Mouse (Mus musculus) CD4-positive, CD25-positive, alpha-beta regulatory T cell, adult 4 months (primary cell): ENCODE results near the gene Oit1. TPM values are rescaled to one million over a fixed set of nuclear protein-coding genes. Genes with fewer than 3 reads are reported as not detected.

ENCODE experiments used
- ATAC-seq: one replicate; pipeline ENCODE4 v1.8.0; 2017
- polyA plus RNA-seq, 2 experiments: library from polyadenylated mRNA; unstranded; fragments of 100-300 nt; shearing (Covaris generic); gene quantifications; one replicate each; pipeline ENCODE4 v1.2.1; 2017

Gene Oit1
- not detected for polyA plus RNA-seq

DNA sequence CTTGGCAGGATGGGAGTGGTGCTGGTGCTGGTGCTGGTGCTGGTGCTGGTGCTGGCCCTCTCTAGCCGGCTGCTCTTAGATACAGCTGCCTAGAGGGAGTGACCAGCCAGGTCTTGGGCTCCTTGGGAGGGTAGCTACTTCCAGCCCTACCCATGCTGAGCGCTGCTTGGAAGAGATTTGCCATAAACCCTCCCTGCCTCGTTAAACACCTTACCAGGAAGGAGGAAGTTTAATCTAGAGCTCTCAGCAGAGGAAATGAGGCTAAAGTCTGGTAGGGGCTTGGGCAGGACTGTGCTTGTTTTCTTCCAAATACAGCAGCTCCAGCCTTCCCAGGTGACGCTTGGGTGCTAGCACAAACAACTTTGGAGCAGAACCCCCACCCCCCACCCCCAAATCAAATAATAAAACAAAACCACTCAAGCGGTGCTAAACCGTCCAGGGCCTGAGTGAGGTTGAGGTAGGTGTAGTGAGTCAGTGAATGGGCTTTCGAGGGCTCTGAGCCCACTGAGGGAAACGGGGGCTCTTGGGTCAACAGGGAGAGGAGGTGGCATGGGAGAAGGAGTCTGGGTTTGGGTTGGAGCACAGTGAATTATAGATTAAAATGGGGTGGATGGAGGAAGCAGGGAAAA, at the start of gene Oit1:
Gene Oit1, minus strand, starts transcription at position 70 of the 629 bp plus-strand sequence.
- no peak for ATAC-seq

DNA sequence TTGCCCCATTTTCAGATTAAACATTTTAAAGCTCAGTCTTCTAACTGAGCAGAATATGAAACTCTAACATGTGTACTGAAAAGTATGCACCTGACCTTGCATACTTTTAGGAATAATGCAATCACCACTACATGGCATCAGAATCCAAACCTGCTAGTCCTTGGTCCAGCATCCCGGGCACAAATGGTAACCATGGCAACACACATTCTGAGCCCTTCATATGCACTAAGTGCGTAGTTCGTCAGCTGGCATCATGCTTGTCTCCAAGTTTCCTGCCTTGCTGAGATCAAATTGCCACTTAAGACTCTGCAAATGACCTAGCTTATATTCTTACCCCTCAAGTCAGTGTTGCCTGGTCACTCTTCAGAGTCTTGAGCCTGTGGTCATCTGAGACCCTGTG, 44.3 kb upstream of the Oit1 start:
- no peak for ATAC-seq

DNA sequence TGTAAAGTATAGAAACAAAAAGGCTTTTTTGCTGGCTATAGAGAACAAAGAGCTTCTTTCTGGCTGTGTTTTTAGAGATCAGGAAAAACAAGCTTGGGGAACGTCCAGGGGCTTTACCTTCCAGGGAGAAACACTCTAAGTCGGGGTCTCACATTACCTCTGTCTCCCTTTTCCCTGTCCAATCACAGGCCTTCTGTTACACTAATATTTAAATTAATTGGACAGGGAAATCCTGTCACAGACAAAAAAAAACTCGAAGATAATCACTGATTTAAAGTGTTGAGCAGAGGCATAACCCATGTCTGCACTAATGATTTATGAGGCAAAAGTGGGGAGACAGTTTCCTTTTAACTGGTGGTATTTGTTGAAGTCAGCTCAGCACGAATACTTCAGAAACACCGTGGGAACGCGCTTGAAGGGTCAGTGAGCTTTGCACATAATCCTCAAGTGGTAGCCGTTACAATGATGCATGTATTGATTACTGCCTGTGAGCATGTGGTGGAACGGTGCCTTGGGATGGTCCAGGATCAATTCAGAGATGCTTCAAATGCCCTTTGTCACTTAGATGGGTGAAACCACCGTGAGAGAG, 42.7 kb upstream of the Oit1 start:
- no peak for ATAC-seq

DNA sequence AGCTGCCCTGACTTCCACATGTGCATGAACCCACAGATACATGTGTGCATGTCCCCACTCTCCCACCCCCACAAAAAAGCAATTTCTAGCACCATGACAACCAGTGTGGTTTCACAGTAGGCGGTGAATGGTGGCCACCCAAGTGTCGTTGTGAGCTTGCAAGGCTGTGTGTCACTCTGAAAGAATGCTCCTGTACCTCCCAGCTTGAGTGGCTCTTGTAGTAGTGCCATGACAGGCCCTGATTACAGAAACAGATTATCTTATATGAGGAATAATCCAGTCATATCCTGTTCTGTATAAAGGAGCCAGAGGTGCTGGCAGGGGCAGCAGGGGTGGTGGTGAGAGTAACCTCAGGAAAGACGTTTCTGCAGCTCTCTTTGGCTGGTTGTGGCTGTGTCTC, 40.1 kb upstream of the Oit1 start:
- no peak for ATAC-seq

DNA sequence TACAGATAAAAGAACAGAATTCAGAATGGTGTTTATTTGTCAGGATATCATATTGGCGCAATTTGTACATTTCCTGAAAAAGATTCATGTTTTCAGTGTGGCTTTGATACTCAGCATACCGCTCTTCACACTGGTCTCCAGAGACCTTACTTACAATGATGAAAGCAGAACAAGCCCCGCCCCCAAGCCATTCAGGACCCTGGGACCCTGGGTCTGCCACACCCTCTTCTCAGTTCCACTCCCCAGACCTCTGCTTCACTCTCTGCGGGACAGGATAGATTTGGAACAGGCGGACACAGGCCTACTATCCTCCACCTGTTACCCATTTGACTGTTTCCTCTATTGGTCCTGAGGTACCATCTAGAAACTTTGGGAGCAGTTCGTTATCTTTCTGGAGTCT, 27.4 kb upstream of the Oit1 start:
- ATAC-seq = no peak

DNA sequence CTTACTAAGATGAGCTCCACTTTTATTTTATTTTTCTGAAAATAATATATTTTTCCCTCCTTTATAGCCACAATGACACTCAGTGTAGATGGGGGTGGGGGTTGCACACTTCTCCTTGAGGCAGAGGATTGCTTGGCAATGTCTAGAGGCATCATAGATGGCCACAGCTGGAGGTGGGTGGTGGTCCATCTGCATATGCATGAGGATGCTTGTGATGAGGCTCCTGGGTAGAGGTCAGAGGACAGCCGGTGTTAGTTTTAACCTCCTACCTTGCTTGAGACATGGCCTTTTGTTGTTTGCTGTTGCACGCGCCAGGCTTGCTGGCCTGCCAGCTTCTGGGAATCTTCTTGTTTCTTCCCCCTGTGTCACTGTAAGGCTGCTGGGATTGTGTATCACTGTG, 24.8 kb upstream of the Oit1 start:
- no peak for ATAC-seq

DNA sequence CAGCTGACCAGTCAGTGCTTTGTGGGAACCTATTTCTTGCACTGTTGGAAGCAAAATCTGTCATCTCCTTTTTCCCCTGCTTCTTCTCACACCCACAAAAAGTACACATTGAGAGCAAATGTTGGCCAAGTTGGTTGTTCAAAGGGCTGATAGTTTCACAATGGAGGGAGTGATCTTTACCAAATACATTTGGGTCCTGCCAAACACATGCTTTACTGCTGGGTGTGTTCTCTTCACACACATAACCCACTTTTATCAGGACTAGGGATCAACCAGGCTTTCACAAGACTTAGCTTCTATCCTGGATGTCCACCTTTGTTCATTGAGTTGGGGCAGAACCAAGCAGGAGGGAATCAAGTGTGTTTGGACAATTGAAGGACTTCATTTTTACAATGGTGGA, 20.0 kb upstream of the Oit1 start:
- no peak for ATAC-seq

DNA sequence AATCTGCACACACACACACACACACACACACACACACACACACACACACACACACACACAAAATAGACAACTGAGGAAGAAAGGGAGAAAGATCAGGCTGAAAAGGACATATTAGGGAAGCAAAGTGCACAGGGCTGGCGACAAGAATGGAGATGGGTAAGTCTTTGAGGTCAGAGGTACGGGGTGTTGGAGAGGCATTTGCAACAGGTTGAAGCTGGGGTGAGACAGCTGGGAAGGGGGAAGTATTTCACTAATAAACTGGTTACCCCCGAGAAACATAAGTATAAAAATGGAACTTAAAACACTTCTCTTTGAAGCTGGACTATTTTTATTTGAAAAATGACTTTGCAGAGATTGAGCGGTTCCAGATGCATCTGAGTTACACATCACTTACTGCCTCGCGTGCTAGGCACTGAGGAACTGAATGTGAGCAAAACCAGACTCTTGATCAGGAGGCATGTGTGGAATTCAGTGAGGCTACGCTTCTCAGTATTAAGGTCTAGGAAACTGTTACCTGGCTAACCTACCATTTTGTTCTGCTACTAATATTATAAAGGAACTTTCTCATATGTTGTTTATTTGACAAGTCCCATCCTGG, 17.2 kb upstream of the Oit1 start:
- ATAC-seq = no peak

DNA sequence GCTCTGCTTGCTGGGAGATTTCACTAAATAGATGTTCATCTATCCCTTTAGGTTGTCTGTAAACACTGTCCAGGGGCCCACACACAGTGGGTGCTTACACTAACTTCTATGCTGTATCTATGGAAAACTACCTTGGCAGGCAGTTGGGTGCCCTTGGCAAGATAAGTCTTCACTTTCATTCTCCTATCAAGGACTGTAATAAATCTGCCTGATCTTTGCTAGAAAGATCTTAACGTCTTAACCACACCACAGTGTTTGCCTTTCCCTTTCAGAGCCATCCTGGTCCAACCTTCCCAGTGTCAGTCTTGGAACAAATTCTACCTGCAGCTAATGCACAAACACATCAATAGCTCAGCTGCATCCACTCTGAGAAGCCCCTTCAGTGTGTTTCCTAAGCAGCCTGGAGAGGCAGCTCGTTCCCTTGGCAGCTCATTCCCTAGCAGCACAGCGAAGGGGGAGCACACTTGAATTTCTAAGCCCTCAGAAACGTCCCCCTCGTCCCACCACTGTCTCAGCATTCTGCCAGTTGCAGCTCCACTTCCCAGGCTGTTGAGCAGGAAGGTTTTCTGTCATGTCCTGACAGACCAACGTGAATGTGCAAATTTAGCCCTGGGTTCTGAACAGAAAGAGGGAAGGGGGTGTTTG, 13.7 kb upstream of the Oit1 start:
- ATAC-seq = no peak

DNA sequence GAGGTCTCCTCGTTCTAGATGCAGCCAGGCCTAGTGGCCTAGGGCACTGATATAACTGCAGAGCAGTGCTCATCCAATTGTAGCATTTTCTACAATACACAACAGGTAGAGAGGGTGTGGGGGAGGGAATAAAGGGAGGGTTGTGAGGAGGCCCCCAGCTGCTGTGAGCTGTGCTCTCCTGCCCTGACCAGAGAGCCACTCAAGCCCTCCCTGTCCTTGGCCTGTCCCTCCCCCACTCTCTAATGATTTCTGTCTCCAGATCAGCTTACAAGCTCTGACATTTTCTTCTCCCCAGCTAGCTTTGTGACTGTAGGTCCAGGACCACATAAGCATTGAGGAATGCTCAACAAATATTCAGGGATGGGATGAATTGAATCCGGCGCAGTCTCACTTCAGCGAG, 9.2 kb downstream of the Oit1 start:
- no peak for ATAC-seq

DNA sequence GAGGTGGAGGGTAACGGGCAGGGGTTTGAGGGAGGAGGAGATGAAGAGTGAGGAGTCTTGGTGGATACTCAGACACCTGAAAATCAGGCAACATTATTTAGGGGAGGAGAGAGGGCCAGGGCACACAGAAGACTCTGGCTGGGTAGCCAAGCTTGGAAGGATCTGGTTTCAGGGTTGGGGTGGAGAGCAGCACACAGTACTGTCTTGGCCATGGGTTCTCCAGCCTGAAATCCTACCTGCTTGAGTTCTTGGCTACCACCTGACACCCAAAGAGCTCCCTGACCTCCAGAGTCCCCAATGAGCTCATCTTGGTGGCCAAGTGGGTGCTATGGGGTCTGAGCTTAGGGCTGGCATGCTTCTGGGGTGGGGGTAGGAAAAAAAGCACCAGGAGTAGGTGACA, 9.7 kb downstream of the Oit1 start:
- no peak for ATAC-seq

DNA sequence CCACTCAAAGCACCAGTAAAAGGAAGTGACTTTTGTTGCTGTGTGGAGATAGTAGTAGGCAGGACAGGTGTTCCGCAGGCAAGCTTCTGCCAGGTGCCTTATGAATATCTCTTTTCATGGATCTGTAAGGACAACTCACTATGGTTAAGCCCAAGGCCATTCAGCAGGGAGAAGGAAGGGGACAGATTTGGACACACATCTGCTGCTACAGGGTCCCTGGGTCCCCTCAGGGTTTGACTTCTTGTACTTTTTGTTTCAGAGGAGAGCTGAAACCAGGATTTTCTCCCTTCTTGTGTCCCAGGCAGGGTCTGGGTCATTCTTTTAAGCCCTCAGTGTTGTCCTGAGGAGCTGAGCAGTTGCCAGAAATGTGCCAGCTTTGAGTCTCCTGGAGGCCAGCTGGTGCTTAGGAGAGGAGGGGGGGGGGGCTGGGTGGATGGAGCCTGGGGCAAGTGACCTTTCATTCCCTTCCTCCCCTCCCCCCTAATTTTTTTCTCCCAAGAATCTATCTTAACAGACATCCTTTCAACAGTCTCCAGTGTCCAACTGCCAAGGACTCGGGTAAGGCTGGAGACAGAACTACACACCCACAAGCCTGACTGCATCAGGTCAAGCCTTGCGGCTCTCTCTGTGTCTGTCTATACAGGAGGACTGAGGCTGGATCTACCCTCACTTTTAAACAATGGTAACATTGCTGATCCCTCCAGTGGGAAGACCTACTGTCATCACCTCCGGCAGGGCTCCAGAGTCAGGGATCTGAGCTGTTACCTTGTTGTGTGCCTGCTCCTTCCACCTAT, 10.6 kb downstream of the Oit1 start:
- ATAC-seq = no peak

DNA sequence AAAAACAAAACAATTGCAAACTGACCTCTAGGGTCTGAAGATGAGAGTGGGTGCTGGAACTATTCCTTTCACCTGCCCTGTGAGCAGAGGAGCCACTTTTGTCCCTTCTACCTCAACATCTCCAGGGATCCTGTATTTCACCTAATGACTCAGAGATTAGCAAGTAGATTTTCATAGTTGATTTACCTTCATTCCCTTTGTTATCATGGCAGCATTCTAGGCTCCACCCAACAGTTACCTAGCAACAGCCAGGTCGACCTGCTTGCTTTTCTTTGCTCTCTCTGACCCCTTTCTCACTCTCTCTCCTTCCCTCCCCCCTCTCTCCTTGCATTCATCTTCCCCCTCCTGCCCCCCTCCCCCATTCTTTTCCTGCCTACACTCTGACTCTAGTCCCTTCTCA, 11.4 kb downstream of the Oit1 start:
- ATAC-seq = no peak

DNA sequence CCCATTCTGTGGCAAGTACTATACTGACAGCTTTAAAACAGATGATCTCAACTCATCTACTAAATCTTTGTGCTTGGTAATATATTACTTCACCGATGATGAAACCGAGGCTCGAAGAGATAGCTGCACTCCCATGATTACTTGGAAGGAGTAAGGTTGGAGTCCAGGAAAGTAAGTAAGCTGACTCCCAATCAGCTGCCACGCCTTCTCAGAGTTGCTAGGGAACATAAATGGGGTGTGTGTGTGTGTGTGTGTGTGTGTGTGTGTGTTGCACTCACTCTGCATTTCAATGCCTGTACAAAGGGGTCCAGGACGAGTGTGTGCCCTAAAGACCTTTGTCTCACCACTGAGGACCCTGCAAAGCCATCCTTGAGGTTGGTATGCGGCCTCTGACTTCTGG, 12.7 kb downstream of the Oit1 start:
- no peak for ATAC-seq

DNA sequence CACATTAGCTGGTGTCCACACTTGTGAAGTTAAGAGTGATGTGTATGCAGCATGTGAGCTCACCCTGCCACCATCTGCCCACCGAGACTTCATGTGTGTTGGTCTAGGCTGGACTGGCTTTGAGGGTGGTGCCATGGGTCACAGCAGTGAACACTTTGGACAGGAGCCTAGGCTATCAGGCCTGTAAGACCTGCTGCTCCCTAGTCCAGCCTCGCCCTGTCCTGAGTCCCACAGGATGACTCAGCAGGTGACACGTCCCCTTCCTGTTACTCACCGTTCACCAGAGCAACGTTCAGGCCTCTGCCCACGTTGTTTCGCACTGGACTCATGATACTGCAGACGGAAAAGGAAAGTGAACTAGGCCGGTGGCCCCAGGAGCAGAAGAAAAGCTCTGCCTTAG, 21.7 kb downstream of the Oit1 start:
- ATAC-seq = no peak

DNA sequence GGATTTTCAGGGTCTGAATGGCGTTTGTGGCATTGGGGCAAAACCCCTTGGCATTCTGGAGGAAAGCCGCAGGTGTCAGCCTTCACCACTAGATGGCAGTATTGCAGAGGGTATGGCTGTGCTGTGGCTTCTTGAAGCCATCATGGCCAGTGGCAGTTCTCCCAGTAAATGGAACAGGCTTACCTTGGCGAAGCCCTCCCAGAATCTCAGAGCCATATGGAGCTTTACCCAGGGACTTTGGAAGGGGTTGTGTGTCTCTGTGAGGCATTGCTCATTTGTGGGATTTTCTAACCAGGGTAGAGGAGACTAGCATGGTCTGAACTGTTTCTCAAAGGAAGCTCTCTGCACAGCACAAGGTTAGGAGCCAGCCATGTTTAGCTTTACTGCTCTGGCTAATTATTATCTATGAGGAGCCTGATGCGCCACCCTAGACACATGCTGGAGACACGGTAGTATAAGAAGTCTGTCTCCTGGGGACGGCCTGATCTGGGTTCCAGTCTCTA, 22.5 kb downstream of the Oit1 start:
- peak; percentile 51 for ATAC-seq

DNA sequence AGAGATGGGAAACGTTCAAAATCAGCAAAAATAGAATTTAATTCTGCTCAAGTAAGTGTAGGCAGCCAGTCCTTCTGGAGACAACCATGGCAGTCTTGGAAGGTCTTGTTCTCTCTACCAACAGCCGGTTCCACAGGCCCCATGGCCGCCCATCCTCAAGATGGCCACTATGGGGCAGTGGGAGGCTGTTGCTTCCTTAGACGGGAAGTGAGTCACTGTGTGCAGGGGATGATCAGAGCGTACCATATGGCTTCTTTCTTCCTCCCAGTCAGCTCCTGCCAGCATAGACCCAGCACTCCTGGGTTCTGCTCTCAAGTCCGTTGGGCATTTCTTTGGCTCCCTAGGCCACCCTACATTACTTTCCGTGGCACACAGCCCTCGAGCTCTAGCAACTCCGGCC, 29.6 kb downstream of the Oit1 start:
- no peak for ATAC-seq

DNA sequence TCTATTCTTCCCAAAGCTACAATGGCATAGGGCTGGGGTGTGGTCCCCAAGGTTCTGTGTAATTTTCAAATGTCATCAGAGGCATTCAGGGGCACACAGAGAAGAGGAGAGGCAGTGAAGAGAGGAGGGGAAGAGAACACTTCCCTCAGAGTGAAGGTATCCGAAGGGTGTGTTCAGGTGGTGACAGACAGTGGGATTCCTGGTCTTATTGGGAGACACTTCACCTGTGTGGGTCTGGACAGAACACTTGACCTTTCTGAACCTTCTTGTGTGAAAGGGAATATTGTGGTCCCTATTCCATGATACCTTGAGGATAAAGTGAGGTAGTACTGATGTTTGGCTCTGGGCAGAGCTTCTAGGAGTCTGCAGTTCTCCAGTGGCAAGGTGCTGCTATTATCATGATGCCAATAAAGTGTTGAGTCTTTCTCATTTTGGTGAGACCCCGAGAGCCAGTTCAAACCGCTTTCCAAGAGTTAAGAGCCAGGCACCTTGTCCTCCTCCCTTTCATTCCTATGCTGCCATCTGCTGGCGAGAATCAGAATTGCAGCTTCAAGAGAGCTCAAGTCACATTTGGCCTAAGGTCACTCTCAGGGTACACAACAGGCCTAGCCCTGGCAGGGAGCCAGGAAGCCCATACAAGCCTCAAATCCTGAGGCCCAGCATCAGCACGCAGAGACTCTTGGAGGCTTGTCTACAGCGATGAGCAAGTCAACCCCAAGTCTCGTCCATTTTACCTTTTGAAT, 32.1 kb downstream of the Oit1 start:
- no peak for ATAC-seq

DNA sequence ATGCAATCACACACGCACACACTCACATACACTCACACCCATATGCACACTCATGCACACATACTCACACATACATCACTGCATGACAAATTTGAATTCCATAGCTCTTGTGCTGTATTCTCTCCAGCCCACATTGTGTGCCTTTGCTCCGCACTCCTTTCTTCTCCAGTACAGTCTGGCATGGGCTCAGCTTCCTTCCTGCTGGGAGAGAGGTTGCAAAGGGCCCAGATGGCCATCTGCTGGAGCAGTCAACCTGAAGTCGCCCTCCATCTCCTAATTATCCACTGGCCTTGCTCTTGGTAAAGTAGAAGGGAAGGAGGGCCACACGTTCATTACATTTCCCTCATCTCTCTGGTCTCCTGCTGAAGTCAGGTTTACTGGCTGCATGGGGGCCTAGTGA, 33.0 kb downstream of the Oit1 start:
- ATAC-seq = no peak

DNA sequence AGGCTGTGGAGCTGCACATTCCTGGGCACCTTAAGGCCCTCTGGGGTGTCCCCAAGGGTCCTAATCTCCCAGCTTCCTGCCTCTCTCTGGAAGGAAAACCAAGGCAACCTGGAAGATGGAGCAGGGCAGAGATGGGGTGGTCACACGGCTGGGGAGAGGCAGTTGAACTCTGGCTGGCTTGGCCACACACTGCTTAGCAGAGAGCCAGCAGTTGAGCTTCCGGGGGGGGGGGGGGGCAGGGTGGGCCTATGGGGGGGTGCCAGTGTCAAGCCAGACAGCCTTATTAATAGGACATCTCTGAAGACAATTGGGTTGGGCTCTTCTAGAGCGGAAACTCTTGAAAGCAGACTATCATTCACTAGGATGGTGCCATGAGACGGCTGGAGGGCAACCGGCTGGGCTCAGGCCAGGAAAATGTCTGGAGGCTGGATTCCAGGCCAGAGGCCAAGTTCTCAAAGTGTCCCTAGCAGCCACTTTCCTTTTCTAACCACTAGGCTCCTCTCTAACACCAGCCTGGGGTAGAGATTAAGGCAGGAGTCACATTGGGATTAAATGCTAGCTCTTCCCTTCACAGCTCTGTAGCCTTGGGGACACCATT, 35.9 kb downstream of the Oit1 start:
- ATAC-seq = no peak

DNA sequence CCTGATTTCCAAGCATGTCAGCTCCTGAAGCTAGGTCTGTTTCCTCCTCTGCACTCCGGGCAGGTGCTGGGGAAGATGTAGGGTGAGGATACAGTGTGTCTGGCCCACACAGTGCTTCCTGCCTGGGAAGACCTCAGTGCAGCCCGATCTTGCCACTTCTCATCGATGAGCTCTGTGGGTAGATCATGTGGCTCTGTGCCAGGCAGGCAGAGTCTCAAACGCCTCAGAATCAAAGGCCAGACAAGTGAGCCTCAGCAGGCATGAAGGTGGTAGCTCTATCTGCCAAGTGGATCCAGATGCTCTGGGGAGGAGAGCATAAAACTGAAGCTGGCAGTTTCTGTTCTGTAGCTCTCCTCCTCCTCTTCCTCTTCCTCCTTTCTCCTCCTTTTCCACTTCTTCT, 38.3 kb downstream of the Oit1 start:
- no peak for ATAC-seq

DNA sequence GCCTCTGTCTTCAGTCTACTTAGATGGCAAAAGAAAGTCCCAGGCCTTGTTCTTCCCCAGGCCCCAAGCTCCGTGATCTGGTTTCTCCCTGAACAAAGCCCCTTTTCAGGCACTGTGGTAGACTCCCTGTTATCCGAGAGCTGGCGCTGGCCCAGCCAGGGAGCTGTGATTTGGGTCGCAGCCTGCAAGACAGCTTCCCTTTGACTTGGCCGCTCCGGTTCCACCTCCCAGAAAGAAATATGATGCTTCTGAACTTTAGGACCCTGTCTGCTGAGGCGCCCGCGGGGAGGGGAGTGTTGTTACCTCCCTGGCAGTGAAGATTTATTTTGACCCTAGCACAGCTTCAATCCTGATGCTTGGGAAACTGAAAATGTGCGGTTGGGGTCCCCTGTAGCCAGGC, 42.6 kb downstream of the Oit1 start:
- no peak for ATAC-seq
